Mouse (Mus musculus) large intestine, adult 2 months (tissue): ENCODE data around the gene Mia2. TPM values are rescaled to one million over a fixed set of nuclear protein-coding genes. Genes with fewer than 3 reads are reported as not detected.
"Not testable (repeated sequence)": the region's sequence is repeated elsewhere in the genome, so short reads cannot be mapped to it uniquely, and the experiment has no call there.

Experiments used
- DNase-seq: peaks from one replicate; pipeline ENCODE4 v3.0.0-alpha.2; 2012; ENCODE audit warnings: low read depth, low spot score
- WGBS: fragments of 180-500 bp; shearing (Covaris S2); methylation state at CpG from one replicate; pipeline ENCODE4 v1.1.7; 2018; 5-methylcytosine and 5-hydroxymethylcytosine counted together
- polyA plus RNA-seq: library from polyadenylated mRNA; depleted of rRNA; stranded (reverse); fragments of >200 nt; gene quantifications from 2 replicates; pipeline ENCODE4 v1.2.3, GENCODE M21; 2012; rRNA removed

Mia2 gene
- polyA plus RNA-seq, 1 experiment, result 39.1 TPM

DNA sequence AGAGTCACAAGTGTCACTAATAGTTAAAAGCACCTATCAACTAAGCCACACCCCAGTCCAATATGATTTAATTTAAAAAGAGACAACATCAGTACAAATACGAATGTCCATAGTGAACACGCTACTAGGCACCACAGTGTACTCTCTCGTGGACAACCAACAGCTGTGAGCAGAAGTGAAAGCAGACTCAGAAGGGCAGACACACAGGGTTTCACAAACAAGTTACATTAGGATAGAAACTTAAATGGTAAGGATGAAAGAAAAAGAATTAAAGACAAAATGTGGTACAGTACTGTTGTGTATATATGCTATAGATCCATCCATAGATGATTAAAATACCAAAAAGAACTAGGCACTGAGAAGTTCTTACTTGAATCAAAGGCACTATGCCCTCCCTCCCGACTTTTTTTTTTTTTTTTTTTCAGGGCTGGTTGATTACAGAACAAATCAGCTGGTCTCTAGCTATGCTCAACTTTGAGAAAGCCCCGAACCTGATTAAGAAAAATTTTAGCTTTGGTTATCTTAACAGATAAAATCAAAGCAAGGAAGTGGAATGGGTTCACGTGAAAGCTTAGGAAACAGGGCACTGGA, 121.2 kb downstream of the Mia2 start:
- no peak for DNase-seq
- WGBS, result 56% methylated on average over 6 of the region's 6 CpGs

DNA sequence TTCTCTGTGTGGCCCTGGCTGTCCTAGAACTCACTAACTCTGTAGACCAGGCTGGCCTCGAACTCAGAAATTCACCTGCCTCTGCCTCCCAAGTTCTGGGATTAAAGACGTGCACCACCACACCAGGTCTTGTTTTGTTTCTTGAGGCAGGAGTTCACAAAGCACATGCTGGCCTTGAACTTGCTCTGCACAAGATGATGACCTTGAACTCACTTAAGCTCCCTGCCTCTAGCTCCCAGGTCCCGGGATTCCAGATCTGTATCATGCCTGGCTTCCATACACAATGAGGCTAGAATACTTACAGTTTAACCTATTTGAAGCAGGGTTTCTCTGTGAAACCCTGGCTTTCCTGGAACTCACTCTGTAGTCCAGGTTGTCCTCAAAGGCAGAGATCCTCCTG, 121.7 kb downstream of the Mia2 start:
- no peak for DNase-seq
- 72% methylated on average over 3 of the region's 3 CpGs for WGBS

DNA sequence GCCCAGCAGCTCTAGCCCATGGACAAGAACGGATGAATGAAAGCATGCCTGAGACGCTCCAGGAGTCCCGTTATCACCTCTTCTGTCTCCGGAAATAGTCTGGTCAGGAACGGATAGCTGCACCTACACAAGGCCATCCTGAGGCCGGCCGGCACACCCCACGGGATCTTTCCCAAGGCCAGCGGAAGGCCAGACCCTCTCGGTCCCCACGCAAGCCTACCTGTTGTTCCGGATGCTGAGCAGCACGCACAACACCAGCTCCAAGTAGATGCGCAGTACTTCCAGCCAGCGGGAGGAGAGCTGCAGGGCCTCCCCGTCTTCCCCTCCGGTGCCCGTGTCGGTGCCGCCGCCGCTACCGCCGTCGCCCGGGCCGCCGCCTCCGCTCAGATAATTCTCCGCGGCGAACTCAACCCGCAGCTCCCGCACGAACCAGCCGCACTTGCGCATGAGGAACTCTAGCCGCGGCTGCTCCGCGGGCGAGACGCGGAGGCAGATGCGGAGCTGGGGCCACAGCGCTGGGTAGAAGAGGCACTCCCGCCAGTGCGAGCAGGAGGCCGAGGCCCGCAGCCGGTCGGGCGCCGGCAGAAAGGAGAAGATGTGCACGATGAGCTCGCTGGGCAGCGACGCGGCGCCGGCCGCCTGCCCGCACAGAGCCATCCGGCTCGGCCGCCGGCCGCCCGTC, 123.2 kb downstream of the Mia2 start:
- no peak for DNase-seq
- WGBS, result under 1% methylated on average over 66 of the region's 69 CpGs

DNA sequence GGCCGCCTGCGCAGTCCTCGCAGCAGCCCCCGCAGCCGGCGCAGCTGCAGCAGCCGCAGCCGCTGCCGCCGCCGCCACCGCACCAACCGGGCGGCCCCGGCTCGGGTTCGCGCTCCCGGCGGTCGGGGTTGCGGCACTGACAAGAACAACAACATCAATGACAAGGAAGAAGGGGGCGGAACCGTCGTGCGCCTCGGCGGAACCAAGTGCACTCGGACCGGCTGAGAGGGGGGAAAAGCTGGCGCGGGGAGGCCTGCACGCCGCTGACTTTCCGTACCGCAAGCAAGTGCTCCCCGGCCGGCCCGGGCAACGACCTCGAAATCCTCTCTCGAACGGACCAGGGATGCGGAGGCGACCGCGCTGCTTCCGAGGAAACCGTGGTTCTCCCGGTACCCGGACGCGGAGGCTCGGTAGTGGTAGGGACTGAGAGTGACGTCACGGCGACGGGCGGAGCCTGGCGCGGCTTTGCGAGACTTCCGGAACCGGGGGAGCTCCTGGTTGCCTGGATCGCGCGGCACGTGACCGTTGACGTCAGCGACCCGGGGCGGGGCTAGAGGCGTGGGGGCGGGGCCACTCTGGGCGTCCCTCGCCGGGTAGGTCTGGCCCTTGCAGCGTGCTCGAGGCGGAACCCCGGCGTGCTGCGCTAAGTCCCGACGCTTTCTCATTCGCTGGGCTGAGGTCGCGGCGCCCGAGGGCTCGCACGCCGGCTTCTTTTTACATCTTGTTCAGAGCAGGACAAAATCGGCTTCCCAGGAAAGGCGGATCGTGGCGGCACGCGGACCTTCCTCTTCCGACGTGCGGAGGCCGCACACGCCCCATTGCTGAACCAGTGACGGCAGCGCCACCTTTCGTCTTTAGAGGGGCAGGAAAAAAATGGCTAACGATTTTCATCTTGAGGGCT, 124.0 kb downstream of the Mia2 start, which contains the start of gene Fbxo33:
TSS of gene Fbxo33 (minus strand) at position 401 of the 901 bp plus-strand sequence.
- WGBS, result under 1% methylated on average over 108 of the region's 109 CpGs

DNA sequence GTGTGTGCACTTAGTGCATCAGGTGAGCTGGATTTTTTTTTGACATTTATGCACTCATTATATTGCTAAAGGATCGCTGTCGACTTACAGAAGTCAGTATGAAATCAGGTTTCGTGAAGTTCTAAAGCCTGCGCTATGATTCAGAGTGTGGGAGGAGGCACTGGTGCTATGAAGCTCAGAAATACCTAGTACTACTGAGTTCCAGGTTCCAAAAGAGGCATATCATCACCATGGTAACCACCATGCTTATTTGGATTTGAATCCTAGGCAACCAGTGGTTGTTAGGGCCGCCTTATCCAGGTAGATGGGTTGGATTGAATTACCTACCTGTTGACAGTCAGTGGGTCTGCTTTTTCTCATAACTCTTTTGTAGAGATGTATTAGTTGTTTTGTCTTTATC, 132.8 kb downstream of the Mia2 start:
- WGBS, result 89% methylated on average over 5 of the region's 5 CpGs
- DNase-seq, result no peak

More for the DNA sequence above, 124.0 kb downstream of the Mia2 start, which contains the start of gene Fbxo33:
- peak; percentile 80 for DNase-seq

DNA sequence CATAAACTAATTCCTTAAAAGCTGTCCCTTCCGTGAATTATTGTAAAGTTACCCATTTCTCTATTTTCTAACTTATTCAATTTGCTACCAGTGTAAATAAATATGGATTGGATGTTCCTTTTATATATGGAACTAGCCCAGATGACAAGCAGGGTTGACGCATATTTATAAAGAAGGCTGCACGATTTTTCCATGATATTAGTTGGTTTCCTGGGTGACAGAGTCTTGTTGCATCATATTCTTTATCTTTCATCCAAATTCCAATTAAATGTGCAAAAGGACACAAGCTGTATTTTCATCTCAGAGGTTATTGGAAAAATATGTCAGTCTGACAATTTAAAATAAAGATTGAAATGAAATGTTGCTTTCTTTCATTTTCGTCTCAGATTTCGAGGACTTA, 142.8 kb downstream of the Mia2 start:
- no peak for DNase-seq
- 80% methylated on average over 5 of the region's 5 CpGs for WGBS

DNA sequence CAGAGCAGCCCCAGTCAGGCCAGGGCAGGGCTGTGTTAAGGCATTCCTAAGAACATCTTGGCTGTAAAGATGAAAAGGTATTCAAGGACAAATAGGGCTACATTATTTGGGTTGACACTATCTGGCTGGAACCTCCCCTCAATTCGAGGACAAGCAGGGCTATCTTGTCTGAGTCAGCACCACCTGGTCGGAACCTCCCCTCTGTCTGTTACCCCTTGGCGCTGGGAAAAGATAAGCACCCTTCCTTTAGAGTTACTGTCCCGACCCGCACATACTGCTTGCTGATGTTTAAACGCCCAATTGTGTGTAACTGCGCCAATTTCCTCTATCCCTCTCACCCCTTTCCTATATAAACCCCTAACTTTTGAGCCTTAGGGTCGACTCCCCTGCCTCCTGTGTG, 145.4 kb downstream of the Mia2 start:
- DNase-seq, result not testable (repeated sequence)
- 81% methylated on average over 8 of the region's 8 CpGs for WGBS

Other genes with a start within 250 kb of the Mia2 start
- 27.1 and 59.6 TPM in 2 replicates for gene Sec23a, start 83.8 kb upstream of the Mia2 start, polyA plus RNA-seq
- 2.3 and 3.1 TPM in 2 replicates for gene Gemin2, start 82.4 kb upstream of the Mia2 start, polyA plus RNA-seq
- gene Trappc6b, start 34.3 kb upstream of the Mia2 start, polyA plus RNA-seq, result 28.4 and 32.5 TPM in 2 replicates
- gene Pnn, start 28.9 kb upstream of the Mia2 start, polyA plus RNA-seq, result 7.6 and 11.2 TPM in 2 replicates
- gene Fbxo33, start 123.9 kb downstream of the Mia2 start, polyA plus RNA-seq, result 9.9 and 13.9 TPM in 2 replicates